Mouse (Mus musculus) G1E (cell line): ENCODE results near the gene Ankrd34a.

Source experiments
- CTCF ChIP-seq: IDR thresholded peaks from 2 replicates; pipeline ENCODE4 v1.5.1; 2012; ENCODE audit warnings: low read depth, low read length, inconsistent platforms, mixed read lengths
- GATA1 ChIP-seq: IDR thresholded peaks from 2 replicates; pipeline ENCODE4 v1.6.1; 2012; ENCODE audit warnings: borderline replicate concordance, low read length, inconsistent platforms, mixed read lengths

GRCm38 (mm10) chr3:96558159-96558558, 38.3 kb upstream of the Ankrd34a start:
- TF ChIP-seq CTCF, result no peak
- no peak for TF ChIP-seq GATA1
